ENCODE assay signal across 14 mouse cellular contexts in the genomic region with DNA sequence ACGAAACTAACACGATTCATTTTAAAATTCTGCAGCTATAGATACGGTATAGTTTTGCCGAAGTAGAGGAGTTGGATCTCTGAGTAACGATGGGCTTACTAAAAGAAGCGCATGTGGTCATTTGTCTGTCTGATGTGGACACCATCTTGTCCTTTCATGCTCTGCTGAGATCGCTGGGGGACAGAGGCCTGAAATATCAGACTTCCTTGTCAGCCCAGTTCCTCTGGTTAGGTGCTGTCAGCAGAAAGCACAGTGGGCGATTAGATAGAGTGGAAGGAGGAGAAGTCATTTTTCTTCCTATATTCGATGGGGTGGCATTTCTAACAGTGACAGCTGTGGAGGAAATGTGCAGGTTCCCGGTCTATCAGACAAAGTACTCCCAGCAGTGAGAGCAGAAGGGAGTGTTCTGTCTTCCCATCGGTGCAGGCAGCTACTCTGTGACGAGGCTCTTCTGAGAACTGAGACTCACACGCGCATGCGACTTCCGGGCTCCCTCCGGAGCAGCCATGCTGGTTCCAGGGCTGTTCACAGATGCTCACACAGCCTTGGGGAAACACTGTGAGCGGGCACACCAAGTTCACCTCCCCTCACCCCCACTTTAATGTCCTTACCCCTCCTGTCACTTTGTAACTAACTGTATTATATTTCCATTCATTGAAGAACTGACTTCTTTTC.
DNase-seq lines count a peak whose midpoint lies in the region; ATAC-seq lines count a peak whose summit lies in the region.
"Had no signal": no experiment of that assay in that cellular context is flagged by ENCODE, and none has a peak within 500 bp of the region (broad histone marks: within the 10 kb centered on the region; RNA-seq: fewer than 3 reads in every experiment).

No protein-coding gene starts in this region.

- H3K4me1 ChIP-seq in forebrain, embryonic 14.5 days (ENCODE audit: control insufficient read depth, insufficient read depth, low read length): no peaks in the 10 kb centered on the region
- H3K4me1 ChIP-seq in neural tube, embryonic 13.5 days (replicated peaks): peaks cover 13% of the 10 kb centered on the region; the same call in 1 of the 2 replicates
- H3K4me1 ChIP-seq: liver, embryonic 12.5 days; megakaryocyte, embryonic 14.5 days had no signal

- H3K27ac ChIP-seq in forebrain, embryonic 14.5 days (ENCODE audit: low read depth, low read length): no peak overlapping the region
- H3K27ac ChIP-seq in neural tube, embryonic 13.5 days (replicated peaks): peak overlapping the region; percentile 78
- H3K27ac ChIP-seq: liver, embryonic 12.5 days had no signal

- H3K9ac ChIP-seq in forebrain, embryonic 14.5 days (ENCODE audit: low read length): no peak overlapping the region
- H3K9ac ChIP-seq in neural tube, embryonic 13.5 days: no peak overlapping the region
- H3K9ac ChIP-seq: liver, embryonic 12.5 days had no signal

- H3K4me2 ChIP-seq in forebrain, embryonic 14.5 days (ENCODE audit: low read length): no peak overlapping the region
- peak overlapping the region; percentile 16; the same call in 1 of the 2 replicates for H3K4me2 ChIP-seq in neural tube, embryonic 13.5 days
- H3K4me2 ChIP-seq: liver, embryonic 12.5 days had no signal

- H3K4me3 ChIP-seq in forebrain, embryonic 14.5 days (ENCODE audit: low read depth, low read length): no peak overlapping the region
- no peak overlapping the region for H3K4me3 ChIP-seq in neural tube, embryonic 13.5 days
- H3K4me3 ChIP-seq: liver, embryonic 12.5 days; megakaryocyte, embryonic 14.5 days had no signal

- H3K36me3 ChIP-seq in forebrain, embryonic 14.5 days (ENCODE audit: control insufficient read depth, insufficient read depth, low read length): no peaks in the 10 kb centered on the region
- no peaks in the 10 kb centered on the region for H3K36me3 ChIP-seq in neural tube, embryonic 13.5 days
- H3K36me3 ChIP-seq: liver, embryonic 12.5 days had no signal

- no peaks in the 10 kb centered on the region for H3K27me3 ChIP-seq in forebrain, embryonic 14.5 days (replicated peaks; ENCODE audit: control insufficient read depth, insufficient read depth, low read length)
- no peaks in the 10 kb centered on the region for H3K27me3 ChIP-seq in neural tube, embryonic 13.5 days
- H3K27me3 ChIP-seq: liver, embryonic 12.5 days; megakaryocyte, embryonic 14.5 days had no signal

- H3K9me3 ChIP-seq in forebrain, embryonic 14.5 days (replicated peaks; ENCODE audit: control insufficient read depth, low read length): no peaks in the 10 kb centered on the region
- H3K9me3 ChIP-seq in neural tube, embryonic 13.5 days: no peaks in the 10 kb centered on the region
- H3K9me3 ChIP-seq: liver, embryonic 12.5 days had no signal

- peak; percentile 55; the same call in 1 of the 2 replicates for ATAC-seq in forebrain, embryonic 14.5 days
- peak; percentile 91 for ATAC-seq in neural tube, embryonic 13.5 days (ENCODE audit: low read depth)
- ATAC-seq: liver, embryonic 12.5 days had no signal

- WGBS in forebrain, embryonic 14.5 days: 78% methylated on average over 18 of the region's 18 CpGs
- WGBS in neural tube, embryonic 13.5 days: 56% methylated on average over 18 of the region's 18 CpGs

- DNase-seq in embryo, embryonic 11 days: peak; percentile 47
- peak; percentile 46 for DNase-seq in forebrain, embryonic 14.5 days (ENCODE audit: low spot score)
- DNase-seq in layer of hippocampus, postnatal 36 days: peak; percentile 9
- no peak for DNase-seq in adrenal gland, adult (ENCODE audit: inconsistent age in 2 of 2, low spot score in 1 of 2)
- no peak for DNase-seq in thymus, adult 18-20 months
- no peak for DNase-seq in yolk sac, embryonic 10.5 days (ENCODE audit: low spot score)
- no peak for DNase-seq in gastrocnemius, postnatal 4 days (ENCODE audit: low spot score in 2 of 2)
- DNase-seq: adrenal gland, postnatal 14 days; cerebellum, adult 9-10 months; heart, postnatal 14 days; kidney, postnatal 10 days had no signal

Comparison
In these comparisons a context has a peak if more than half of its experiments do, and no peak if none do; other contexts are left out.
1. DNase-seq: peak in embryo, embryonic 11 days (single experiment), forebrain, embryonic 14.5 days (single experiment) and layer of hippocampus, postnatal 36 days (2 of 2); none in adrenal gland, adult (0 of 2), thymus, adult 18-20 months (0 of 2), yolk sac, embryonic 10.5 days (single experiment) and gastrocnemius, postnatal 4 days (0 of 2).